In genomic region chr9:35050701-35051454, GRCm38 (mm10) we compare ENCODE assay signal across 13 mouse cellular contexts.
A peak's percentile ranks its signal among the peaks of the same experiment; 100 is the strongest.
DNase-seq lines count a peak whose midpoint lies in the region; ATAC-seq lines count a peak whose summit lies in the region.
"Had no signal": no experiment of that assay in that cellular context is flagged by ENCODE, and none has a peak within 500 bp of the region (broad histone marks: within the 10 kb centered on the region; RNA-seq: fewer than 3 reads in every experiment).

No protein-coding gene starts in this region.

- H3K9me3 ChIP-seq in heart, embryonic 10.5 days = no peaks in the 10 kb centered on the region
- no peaks in the 10 kb centered on the region for H3K9me3 ChIP-seq in kidney, embryonic 15.5 days (replicated peaks)
- H3K9me3 ChIP-seq in forebrain, embryonic 12.5 days = no peaks in the 10 kb centered on the region
- H3K9me3 ChIP-seq: embryonic facial prominence, embryonic 10.5 days; hindbrain, embryonic 15.5 days; limb, embryonic 12.5 days had no signal

- H3K36me3 ChIP-seq in heart, embryonic 10.5 days = peaks cover 22% of the 10 kb centered on the region
- peaks cover 37% of the 10 kb centered on the region for H3K36me3 ChIP-seq in kidney, embryonic 15.5 days
- H3K36me3 ChIP-seq in forebrain, embryonic 12.5 days (replicated peaks) = peaks cover 16% of the 10 kb centered on the region

- peaks cover 31% of the 10 kb centered on the region for H3K4me1 ChIP-seq in heart, embryonic 10.5 days
- H3K4me1 ChIP-seq in kidney, embryonic 15.5 days = peaks cover 4% of the 10 kb centered on the region; the same call in 1 of the 2 replicates
- no peaks in the 10 kb centered on the region for H3K4me1 ChIP-seq in forebrain, embryonic 12.5 days

- 82% methylated on average over 6 of the region's 6 CpGs for WGBS in heart, embryonic 10.5 days
- 88% methylated on average over 6 of the region's 6 CpGs for WGBS in kidney, embryonic 15.5 days
- WGBS in forebrain, embryonic 12.5 days = 93% methylated on average over 6 of the region's 6 CpGs

- peaks cover 45% of the 10 kb centered on the region; the same call in 1 of the 2 replicates for H3K27me3 ChIP-seq in heart, embryonic 10.5 days (ENCODE audit: insufficient read depth, poor library complexity, severe bottlenecking)
- no peaks in the 10 kb centered on the region for H3K27me3 ChIP-seq in kidney, embryonic 15.5 days
- no peaks in the 10 kb centered on the region for H3K27me3 ChIP-seq in forebrain, embryonic 12.5 days
- H3K27me3 ChIP-seq: hindbrain, embryonic 15.5 days; limb, embryonic 12.5 days had no signal

- peak; percentile 67 for DNase-seq in heart, embryonic 10.5 days (ENCODE audit: low spot score)
- DNase-seq in heart, adult 18-20 months = no peak
- DNase-seq in kidney, postnatal 10 days = peak; percentile 5
- DNase-seq in urinary bladder, postnatal 14 days (ENCODE audit: low spot score) = peak; percentile 1
- DNase-seq in urinary bladder, postnatal 36 days (ENCODE audit: low spot score in 2 of 2) = no peak
- DNase-seq: cerebellum, postnatal 14 days; liver, postnatal 0 days had no signal

- no peak overlapping the region; the same call in 1 of the 2 replicates for H3K27ac ChIP-seq in heart, embryonic 10.5 days
- H3K27ac ChIP-seq in kidney, embryonic 15.5 days = no peak overlapping the region
- H3K27ac ChIP-seq in forebrain, embryonic 12.5 days = no peak overlapping the region
- H3K27ac ChIP-seq: embryonic facial prominence, embryonic 10.5 days; hindbrain, embryonic 15.5 days; limb, embryonic 12.5 days had no signal

- no peak for ATAC-seq in kidney, embryonic 15.5 days (replicated peaks; ENCODE audit: low FRiP score)
- no peak for ATAC-seq in forebrain, embryonic 12.5 days (ENCODE audit: low FRiP score)
- ATAC-seq: midbrain, embryonic 16.5 days had no signal

- no peak overlapping the region for H3K4me3 ChIP-seq in heart, embryonic 10.5 days
- no peak overlapping the region for H3K4me3 ChIP-seq in kidney, embryonic 15.5 days (replicated peaks)
- H3K4me3 ChIP-seq in forebrain, embryonic 12.5 days (replicated peaks) = no peak overlapping the region
- H3K4me3 ChIP-seq: embryonic facial prominence, embryonic 10.5 days; hindbrain, embryonic 15.5 days; limb, embryonic 12.5 days had no signal

- no peak overlapping the region for H3K4me2 ChIP-seq in kidney, embryonic 15.5 days
- no peak overlapping the region for H3K4me2 ChIP-seq in forebrain, embryonic 12.5 days
- H3K4me2 ChIP-seq: hindbrain, embryonic 15.5 days; limb, embryonic 12.5 days had no signal

- H3K9ac ChIP-seq in kidney, embryonic 15.5 days = no peak overlapping the region
- H3K9ac ChIP-seq in forebrain, embryonic 12.5 days = no peak overlapping the region
- H3K9ac ChIP-seq: hindbrain, embryonic 15.5 days; limb, embryonic 12.5 days; liver, postnatal 0 days had no signal

Comparison
In these comparisons a context has a peak if more than half of its experiments do, and no peak if none do; other contexts are left out.
1. DNase-seq: peak in heart, embryonic 10.5 days (single experiment), kidney, postnatal 10 days (single experiment) and urinary bladder, postnatal 14 days (single experiment); none in heart, adult 18-20 months (0 of 2) and urinary bladder, postnatal 36 days (0 of 2).